Mouse (Mus musculus): ENCODE measurements at regions not wholly inside any gene's neighbourhood (a gene's known extent, or its start where the extent isn't known, plus 50 kb on each side); places are given as distances from the start of the nearest gene placed in this dataset.
A peak's percentile ranks its signal among the peaks of the same experiment; 100 is the strongest.

DNA sequence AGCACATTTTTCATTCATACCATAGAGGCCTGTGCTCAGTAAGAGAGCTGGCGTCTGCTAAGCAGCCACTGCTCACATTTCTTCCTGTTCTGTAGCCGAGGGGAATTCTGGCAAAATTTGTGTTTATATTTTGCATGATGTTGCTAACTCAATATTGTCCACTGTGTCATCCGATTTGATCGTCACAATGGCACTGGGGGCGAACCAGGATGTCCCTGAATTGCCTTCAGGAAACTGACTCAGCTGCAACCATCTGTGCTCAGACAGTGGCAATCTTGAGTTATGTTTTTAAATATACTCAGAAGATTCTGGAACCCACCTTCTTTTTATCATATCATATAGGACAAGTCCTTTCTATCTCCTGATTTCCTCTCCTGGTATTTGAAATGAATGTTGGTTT, 213.1 kb upstream of the Adgrl2 start:
- no peak overlapping the region for H3K4me3 ChIP-seq
- ATAC-seq (ENCODE audit: insufficient number of reproducible peaks, insufficient read depth, low FRiP score, low TSS enrichment), result no peak
- WGBS, result 55% methylated on average over 5 of the region's 5 CpGs

DNA sequence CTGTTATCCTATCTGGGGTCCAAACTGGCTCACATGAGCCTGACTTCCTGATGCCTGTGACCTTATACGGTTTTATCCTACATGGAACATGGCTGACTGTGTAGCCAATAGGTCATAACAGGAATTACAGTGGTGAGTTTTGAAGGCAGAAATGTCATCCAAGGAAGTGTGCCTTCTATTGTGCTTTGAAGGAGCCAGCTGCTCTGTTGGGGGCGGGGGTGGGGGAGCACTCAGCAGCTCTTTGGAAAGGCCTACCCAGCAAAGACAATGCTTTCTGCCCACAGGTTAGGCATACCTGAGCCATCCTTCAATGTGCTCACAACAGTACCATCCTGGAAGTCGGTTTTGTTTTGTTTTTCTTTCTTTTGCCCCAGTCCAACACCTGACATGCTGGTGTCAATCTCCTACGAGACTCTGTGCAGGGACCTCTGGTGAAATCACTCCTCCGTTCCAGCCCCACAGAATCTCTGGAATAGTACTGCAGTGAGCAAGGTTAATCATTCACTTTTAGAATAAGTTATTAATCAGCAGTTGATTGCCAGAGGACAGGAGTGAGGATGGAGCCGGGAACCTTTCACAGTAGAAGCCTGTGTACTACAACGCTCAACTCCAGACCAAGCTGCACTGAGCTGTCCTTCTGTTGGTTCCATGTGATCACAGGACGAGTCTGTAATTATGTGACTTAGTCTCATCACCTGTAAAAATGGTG, 206.3 kb upstream of the Adgrl2 start:
- Histone ChIP-seq H3K4me1 (no peaks in the 10 kb centered on the region), H3K4me3 (no peak overlapping the region), H3K9me3 (no peaks in the 10 kb centered on the region), H3K4me2 (replicated peaks) (no peak overlapping the region), H3K36me3 (no peaks in the 10 kb centered on the region), H3K27me3 (no peaks in the 10 kb centered on the region), H3K9ac (no peak overlapping the region), H3K27ac (no peak overlapping the region)
- 85% methylated on average over 8 of the region's 8 CpGs for WGBS
- ATAC-seq (ENCODE audit: insufficient number of reproducible peaks, insufficient read depth, low FRiP score, low TSS enrichment), result no peak

More for the DNA sequence above, 213.1 kb upstream of the Adgrl2 start:
- Histone ChIP-seq H3K27ac (no peak overlapping the region), H3K9ac (no peak overlapping the region), H3K9me3 (no peaks in the 10 kb centered on the region), H3K27me3 (no peaks in the 10 kb centered on the region), H3K4me1 (peaks cover 3% of the 10 kb centered on the region; the same call in 1 of the 2 replicates), H3K4me2 (replicated peaks) (no peak overlapping the region), H3K36me3 (no peaks in the 10 kb centered on the region)

DNA sequence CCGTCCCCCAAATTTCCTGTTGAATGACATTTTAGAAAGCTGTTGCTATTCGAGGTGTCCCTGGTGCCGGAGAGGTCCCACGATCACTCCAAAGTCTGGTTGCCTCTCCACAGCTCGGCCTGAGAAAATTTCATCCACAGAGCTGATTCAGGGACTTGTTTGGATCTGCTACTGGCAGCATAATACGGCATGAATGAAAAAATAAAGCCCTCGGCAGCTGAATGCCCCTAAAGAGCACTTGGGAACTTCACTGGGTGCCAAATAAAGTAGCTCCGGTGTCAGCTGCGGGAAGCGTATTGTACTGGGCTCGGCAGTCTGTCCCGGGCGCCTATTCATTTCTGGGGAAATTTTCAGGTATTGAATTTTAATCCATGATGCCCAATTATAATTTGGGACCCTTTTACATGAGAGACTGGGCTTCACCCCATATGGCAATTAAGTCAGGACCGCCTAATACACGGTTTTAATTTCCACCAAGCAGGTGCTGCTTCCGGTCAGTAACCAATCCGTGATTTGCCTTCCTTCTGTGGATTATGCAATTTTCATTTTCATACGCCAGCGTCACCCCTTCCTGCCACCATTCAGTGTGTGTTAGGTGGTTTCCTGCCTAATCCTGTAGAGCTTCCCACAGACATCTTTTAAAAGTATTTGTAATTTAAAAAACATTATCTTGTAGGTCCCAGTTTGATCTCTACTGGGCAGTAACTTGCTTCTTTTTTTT, 200.7 kb upstream of the Adgrl2 start:
- Histone ChIP-seq H3K27me3 (no peaks in the 10 kb centered on the region), H3K9me3 (no peaks in the 10 kb centered on the region), H3K4me3 (no peak overlapping the region), H3K4me1 (peaks cover 7% of the 10 kb centered on the region; the same call in 1 of the 2 replicates), H3K27ac (no peak overlapping the region), H3K36me3 (no peaks in the 10 kb centered on the region), H3K9ac (no peak overlapping the region), H3K4me2 (replicated peaks) (no peak overlapping the region)
- 0 out of 2 replicates have a peak, but pooled peaks have one; percentile 15 for ATAC-seq (ENCODE audit: insufficient number of reproducible peaks, insufficient read depth, low FRiP score, low TSS enrichment)
- 64% methylated on average over 19 of the region's 19 CpGs for WGBS

DNA sequence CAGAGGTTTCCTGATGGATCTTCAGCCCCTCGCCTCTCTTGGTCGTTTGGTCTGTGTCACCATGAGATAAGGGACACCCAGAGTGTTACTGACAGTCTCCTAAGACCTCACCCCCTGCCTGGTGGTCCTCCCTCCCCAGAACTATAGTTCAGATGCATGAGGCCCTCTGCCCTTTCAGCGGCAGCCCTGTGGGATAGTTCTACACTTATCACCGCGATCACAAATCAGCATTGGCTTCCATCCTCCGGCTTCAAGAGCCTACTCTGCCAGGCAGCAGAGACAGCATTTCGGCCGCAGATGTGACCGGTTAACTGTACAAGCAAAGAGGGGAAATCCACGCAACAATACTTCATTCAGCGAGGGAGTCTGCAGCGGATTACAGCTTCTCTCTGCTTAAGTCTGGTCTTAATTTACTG, 193.8 kb upstream of the Adgrl2 start:
- WGBS, result 9% methylated on average over 12 of the region's 12 CpGs
- H3K4me3 ChIP-seq, result peak overlapping the region; percentile 3; the same call in 1 of the 2 replicates
- peak; percentile 35; the same call in 1 of the 2 replicates for ATAC-seq (ENCODE audit: insufficient number of reproducible peaks, insufficient read depth, low FRiP score, low TSS enrichment)

DNA sequence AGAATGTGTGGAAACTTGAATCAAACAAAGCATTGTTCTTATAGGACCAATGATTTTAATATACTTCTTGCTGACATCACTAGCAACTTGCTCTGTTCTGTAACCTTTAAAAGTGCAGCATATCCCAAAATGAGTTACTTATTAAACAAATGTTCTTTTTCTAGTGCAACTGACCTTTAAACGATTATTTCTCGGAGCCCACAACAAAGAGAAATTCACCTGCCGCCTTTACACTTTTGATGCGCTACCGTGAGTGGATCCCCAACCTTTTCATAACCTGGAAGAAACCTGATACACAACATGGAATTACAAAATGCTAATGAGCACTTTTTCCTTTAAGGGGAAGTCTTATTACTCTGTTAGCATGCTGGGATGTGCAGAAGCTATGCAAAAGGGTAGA, 191.7 kb upstream of the Adgrl2 start:
- Histone ChIP-seq H3K4me3 (no peak overlapping the region), H3K36me3 (no peaks in the 10 kb centered on the region), H3K27me3 (no peaks in the 10 kb centered on the region), H3K9me3 (no peaks in the 10 kb centered on the region), H3K27ac (no peak overlapping the region), H3K9ac (no peak overlapping the region), H3K4me2 (replicated peaks) (no peak overlapping the region), H3K4me1 (peaks cover 7% of the 10 kb centered on the region; the same call in 1 of the 2 replicates)
- 80% methylated on average over 5 of the region's 5 CpGs for WGBS
- no peak for ATAC-seq (ENCODE audit: insufficient number of reproducible peaks, insufficient read depth, low FRiP score, low TSS enrichment)

More for the DNA sequence above, 193.8 kb upstream of the Adgrl2 start:
- Histone ChIP-seq H3K27me3 (no peaks in the 10 kb centered on the region), H3K4me2 (replicated peaks) (peak overlapping the region; percentile 41), H3K9ac (no peak overlapping the region), H3K27ac (peak overlapping the region; percentile 82), H3K4me1 (peaks cover 7% of the 10 kb centered on the region; the same call in 1 of the 2 replicates), H3K9me3 (no peaks in the 10 kb centered on the region), H3K36me3 (no peaks in the 10 kb centered on the region)

DNA sequence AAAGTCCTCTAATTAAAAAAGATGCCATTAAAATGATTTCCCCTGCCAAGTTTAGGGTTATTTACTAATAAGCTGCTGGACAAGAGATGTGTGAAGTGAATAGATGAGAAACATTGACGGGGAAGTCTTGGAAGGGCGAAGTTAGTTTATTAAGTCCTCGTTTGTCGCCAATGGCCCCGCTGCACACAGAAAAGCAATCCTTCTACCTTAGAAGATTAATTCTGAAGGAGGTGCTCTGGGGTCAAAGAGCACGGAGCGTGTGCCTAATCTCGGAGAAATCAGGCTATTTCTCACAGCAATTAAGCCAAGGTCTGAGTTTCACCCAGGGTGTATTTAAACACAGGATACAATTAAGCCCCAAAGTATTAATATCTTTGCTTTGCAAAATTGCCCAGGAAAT, 189.8 kb upstream of the Adgrl2 start:
- Histone ChIP-seq H3K27ac (no peak overlapping the region), H3K9ac (no peak overlapping the region), H3K36me3 (no peaks in the 10 kb centered on the region), H3K9me3 (no peaks in the 10 kb centered on the region), H3K4me3 (no peak overlapping the region), H3K4me2 (replicated peaks) (no peak overlapping the region), H3K27me3 (no peaks in the 10 kb centered on the region), H3K4me1 (peaks cover 6% of the 10 kb centered on the region; the same call in 1 of the 2 replicates)
- ATAC-seq (ENCODE audit: insufficient number of reproducible peaks, insufficient read depth, low FRiP score, low TSS enrichment), result no peak
- WGBS, result 37% methylated on average over 8 of the region's 8 CpGs

DNA sequence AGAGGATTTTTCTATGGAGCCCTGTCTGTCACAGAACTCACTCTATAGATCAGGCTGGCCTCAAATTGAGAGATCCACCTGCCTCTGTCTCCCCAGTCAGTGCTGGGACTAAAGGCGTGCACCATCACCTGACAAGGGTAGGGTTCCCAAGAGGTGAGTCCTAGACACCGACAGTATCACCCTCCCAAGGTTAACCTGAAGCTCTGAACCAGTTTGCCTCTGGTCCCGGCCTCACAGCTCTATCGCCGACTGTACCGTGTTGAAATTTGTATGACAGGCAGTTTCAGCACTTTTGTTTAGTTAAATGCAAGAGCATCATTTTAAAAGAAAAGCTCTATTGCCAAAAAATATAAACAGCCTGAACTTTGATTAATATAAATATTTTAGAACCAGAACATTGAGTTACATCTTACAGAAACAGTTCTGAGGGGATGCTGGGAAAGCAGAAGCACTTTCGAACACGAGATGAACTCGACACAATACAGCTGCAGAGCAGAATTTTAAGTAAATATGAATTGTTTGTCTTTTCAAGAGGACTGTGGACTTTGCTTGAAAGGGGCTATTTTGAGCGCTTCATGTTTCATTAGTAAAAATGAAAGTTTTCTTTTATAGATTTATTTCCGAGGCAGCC, 189.2 kb upstream of the Adgrl2 start:
- Histone ChIP-seq H3K4me2 (replicated peaks) (no peak overlapping the region), H3K9ac (no peak overlapping the region), H3K27ac (no peak overlapping the region), H3K36me3 (no peaks in the 10 kb centered on the region), H3K27me3 (no peaks in the 10 kb centered on the region), H3K9me3 (no peaks in the 10 kb centered on the region), H3K4me1 (0 out of 2 replicates have a peak, but pooled peaks cover 3% of the 10 kb centered on the region), H3K4me3 (no peak overlapping the region)
- no peak for ATAC-seq (ENCODE audit: insufficient number of reproducible peaks, insufficient read depth, low FRiP score, low TSS enrichment)
- 71% methylated on average over 11 of the region's 11 CpGs for WGBS

DNA sequence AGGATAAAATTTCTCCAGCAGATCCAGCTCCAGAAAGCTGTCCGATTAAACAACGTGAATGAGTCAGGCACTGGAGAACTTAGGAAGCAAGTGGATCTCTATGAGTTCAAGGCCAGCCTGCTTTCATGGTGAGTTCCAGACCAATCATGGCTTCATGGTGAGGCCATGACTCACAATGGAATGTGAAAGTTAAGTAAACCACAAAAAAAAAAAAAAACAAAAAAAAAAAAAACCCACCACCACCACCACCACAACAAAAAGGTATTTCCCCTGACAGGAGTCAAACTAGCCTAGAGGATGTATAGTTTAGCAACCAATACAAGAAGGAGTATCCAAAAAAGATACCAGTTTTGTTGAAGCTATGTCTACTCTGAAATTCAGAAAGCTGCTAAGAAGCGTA, 188.5 kb upstream of the Adgrl2 start:
- Histone ChIP-seq H3K9me3 (no peaks in the 10 kb centered on the region), H3K36me3 (no peaks in the 10 kb centered on the region), H3K4me3 (no peak overlapping the region), H3K27ac (no peak overlapping the region), H3K27me3 (no peaks in the 10 kb centered on the region), H3K4me1 (peaks cover 3% of the 10 kb centered on the region; the same call in 1 of the 2 replicates), H3K4me2 (replicated peaks) (no peak overlapping the region), H3K9ac (no peak overlapping the region)
- WGBS, result 94% methylated on average over 3 of the region's 3 CpGs
- ATAC-seq (ENCODE audit: insufficient number of reproducible peaks, insufficient read depth, low FRiP score, low TSS enrichment), result no peak

DNA sequence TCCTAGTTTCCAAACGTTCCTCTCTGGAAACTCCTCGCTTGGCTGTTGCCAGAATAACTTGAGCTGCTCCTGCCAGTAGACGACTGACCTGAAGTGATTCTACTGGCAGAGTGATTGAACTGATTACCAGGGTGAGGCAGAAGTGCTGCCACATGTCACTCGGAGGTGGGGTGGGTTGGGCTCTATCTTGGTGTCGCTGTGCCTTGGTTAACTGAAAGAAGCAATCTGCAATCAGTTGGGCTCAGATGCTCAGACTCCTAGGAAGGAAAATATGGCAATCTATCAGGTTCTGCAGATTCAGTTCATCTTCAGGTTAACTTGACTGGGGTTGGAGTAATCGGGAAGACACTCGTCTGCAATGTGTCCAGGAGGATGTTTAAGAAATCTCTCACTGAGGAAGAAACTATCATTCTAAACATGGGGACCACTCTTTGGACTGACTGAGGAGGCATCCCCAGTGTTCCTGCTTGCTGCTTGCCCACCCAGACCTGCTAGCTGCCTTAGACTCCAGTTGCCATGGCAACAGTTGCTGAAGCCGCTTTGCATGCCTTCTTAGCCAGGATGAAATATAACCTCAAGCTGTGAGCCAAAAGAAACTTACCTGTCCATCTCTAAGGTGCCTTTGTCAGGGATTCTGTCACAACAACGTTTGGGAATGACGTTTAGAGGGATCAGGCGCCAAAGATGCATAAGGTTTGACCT, 184.5 kb upstream of the Adgrl2 start:
- H3K36me3 ChIP-seq, result no peaks in the 10 kb centered on the region
- ATAC-seq (ENCODE audit: insufficient number of reproducible peaks, insufficient read depth, low FRiP score, low TSS enrichment), result no peak
- no peaks in the 10 kb centered on the region for H3K27me3 ChIP-seq
- H3K4me2 ChIP-seq (replicated peaks), result no peak overlapping the region
- H3K9ac ChIP-seq, result no peak overlapping the region
- H3K4me1 ChIP-seq, result peaks cover 5% of the 10 kb centered on the region
- H3K27ac ChIP-seq, result no peak overlapping the region
- H3K9me3 ChIP-seq, result no peaks in the 10 kb centered on the region
- WGBS, result 66% methylated on average over 11 of the region's 11 CpGs
- no peak overlapping the region for H3K4me3 ChIP-seq

DNA sequence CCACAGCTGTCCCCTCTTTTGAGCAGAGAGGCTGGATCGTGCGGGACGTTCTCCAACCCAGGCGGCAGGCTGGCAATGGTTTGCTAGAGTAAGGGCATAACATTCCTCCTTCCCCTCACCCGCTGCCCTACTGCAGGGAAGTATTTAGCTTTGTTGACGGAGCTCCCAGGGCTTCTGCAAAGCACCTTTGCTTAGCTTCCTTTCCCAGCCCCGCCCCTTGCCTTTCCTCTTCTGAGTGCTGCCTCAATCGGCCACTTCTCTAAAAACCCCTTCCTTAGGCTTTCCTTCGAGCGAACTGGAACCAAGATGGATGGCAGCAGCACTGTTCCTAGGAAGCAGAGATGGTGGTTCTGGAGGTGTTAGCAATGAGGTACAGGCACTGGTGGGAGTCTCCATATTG, 183.2 kb upstream of the Adgrl2 start:
- ATAC-seq (ENCODE audit: insufficient number of reproducible peaks, insufficient read depth, low FRiP score, low TSS enrichment), result no peak
- Histone ChIP-seq H3K27me3 (no peaks in the 10 kb centered on the region), H3K36me3 (no peaks in the 10 kb centered on the region), H3K4me2 (replicated peaks) (no peak overlapping the region; the same call in 1 of the 2 replicates), H3K9ac (no peak overlapping the region; the same call in 1 of the 2 replicates), H3K9me3 (no peaks in the 10 kb centered on the region), H3K27ac (no peak overlapping the region), H3K4me3 (no peak overlapping the region), H3K4me1 (peaks cover 10% of the 10 kb centered on the region)
- WGBS, result 33% methylated on average over 10 of the region's 10 CpGs

DNA sequence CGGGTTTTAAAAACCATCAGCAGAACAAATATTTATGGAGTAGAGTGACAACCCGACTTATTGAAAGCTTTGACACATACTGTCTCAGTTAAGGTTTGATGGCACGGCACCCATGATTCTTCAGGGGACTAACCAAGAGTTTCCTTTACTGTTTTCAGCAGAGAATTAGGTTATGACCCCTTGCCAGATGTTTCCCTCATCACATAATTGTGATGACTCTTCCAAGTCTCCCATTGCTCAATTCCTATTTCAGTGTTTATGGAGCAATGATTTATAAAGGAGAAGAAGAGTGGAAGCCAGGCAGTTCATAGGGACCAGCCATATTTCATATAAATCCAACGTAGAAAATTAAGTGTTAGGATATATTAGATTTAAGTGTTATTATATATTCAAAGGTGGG, 181.4 kb upstream of the Adgrl2 start:
- 68% methylated on average over 4 of the region's 4 CpGs for WGBS
- ATAC-seq (ENCODE audit: insufficient number of reproducible peaks, insufficient read depth, low FRiP score, low TSS enrichment), result no peak
- H3K27me3 ChIP-seq, result no peaks in the 10 kb centered on the region

More for the DNA sequence above, 181.4 kb upstream of the Adgrl2 start:
- Histone ChIP-seq H3K36me3 (no peaks in the 10 kb centered on the region), H3K4me2 (replicated peaks) (no peak overlapping the region), H3K9ac (no peak overlapping the region), H3K27ac (no peak overlapping the region), H3K9me3 (no peaks in the 10 kb centered on the region), H3K4me3 (no peak overlapping the region), H3K4me1 (peaks cover 10% of the 10 kb centered on the region)
